Mouse (Mus musculus): ENCODE results near the gene Vcam1.
A peak's percentile ranks its signal among the peaks of the same experiment; 100 is the strongest.

The Vcam1 gene

DNA sequence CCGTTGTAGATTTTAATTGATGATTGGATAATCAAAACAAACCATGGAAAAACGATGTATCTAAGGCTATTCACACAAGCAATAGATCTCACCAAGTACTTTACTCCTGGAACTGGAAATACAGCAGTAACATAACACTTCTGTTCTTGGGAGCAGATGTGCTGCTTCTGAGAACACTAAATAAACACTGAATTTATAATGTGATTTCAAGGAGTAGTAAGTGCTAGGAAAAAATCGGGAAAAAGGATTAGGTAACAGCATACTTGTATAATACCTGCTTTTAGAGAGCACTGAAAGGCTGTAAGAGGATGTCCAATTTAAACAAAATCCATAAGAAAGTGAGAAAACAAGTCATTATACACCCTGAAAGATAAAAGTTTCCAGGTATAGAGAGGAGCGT, 43.5 kb downstream of the Vcam1 start:
- DNase-seq (ENCODE audit: low spot score in 2 of 2) = no peak

DNA sequence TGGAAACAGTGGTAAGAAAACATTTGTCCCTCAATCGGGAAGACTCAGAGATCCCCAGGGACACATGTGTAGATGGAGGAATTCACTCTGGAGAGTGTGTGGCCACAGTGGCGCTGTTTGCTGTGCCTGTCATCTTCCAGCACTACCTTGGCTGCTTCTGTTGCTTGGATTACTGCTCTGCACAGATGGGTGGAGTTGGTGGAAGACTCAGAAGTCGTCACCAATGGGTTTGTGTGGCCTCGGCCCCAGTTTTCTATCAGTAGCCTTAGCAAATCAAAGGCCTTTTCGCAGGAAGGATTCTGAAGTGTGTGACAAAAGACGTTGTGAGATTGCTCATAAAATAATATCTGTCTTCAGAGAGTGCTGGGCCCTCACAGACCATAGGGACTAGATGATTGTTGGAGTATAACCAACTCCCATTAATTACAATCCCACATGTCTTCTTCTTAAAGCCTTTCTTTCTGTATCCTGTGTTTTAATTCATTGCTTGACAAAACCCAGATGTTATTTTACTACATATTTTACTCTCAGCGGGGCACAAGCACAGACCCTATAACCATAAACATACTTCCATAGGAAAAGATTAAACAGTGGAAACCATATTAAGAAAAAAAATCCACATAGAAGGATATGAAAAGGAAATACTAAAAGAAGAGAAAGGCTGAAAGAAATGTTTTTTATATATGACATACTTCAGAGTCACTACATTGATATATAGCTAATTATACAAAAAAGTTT, 48.4 kb downstream of the Vcam1 start:
- peak; percentile 21 to 43 for DNase-seq (ENCODE audit: low spot score in 2 of 2)

DNA sequence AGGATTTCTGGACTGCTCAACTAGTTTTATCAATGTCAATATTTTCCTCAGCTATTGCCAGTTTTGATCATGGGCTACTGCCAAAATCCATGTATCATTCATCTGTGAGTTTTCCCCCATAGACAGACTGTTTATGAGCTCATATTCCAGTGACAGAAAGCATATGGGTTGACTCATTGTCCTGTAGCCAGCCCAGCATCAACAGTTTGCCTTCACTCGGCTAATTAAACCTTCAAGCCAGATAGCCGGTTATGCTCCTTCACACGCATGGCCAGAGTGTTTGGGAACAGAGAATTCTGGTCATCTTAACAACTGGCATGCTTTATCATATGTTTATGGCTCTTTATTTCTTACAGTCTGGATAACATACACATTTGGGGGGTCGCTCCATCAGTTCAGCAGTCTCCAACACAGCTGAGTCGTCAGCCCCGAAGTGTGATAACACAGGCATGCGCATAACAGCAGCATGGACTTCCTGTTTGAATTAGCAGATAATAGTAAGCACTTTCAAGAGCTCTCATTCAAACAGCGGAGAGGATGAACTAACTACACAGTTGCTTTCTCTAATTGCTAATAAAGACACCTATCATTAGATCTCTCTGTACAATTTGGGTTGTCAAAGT, 49.2 kb downstream of the Vcam1 start:
- peak; percentile 47 to 56 for DNase-seq (ENCODE audit: low spot score in 2 of 2)

DNA sequence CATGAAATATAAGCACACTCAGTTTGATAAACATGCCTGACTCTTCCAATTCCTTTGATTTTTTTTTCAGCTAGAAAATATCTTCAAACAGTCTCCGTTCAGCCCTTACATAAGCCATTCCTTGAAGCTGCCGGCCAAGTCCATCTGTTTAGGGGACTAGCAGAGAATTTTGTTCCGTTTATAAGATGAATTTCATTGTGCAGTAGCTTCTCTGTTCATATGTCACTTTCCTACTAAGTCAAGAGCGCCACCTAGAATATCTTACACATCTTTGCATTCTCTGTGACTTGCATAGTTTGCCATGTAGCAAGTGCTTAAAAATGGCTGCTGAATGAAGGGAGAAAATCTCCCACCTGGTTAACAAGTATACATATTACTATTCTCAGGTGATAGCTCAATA, 51.0 kb downstream of the Vcam1 start:
- DNase-seq (ENCODE audit: low spot score in 2 of 2) = no peak

DNA sequence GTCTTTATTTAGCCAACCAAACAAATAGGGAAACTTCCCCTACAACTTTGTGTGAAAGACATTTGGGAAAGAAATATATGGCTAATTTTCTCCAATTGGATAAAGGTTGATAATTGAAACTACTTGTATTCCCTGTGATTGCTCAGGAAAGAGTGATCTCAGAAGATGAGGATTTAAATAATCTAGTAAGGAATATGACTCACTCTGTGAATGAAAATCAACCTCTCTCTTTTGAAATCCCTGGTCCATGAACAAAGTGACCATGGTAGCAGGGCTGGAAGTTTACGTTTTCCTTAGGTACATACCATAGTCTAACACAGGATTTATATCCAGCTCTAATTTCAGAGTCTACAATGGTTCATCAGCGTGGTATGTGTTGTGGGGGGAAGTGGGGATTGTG, 52.7 kb downstream of the Vcam1 start:
- DNase-seq (ENCODE audit: low spot score in 2 of 2) = no peak

DNA sequence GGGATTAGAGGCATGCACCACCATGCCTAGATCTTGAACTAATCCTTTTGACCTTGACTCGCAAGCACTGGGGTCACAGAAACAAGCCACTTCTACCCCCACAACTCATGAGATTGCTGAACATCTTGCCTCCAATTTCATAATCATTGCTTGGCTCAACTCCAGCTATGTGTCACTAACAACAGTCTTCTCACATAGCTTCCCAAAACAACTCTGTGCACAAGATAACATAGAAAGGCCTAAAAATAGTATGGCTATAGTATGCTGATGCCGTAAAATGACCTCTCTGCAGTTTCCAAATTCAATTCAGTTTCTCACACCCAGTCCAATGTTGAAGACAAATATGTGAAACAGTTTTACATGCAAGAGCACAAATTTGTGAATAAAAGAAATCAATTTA, 56.9 kb downstream of the Vcam1 start:
- DNase-seq (ENCODE audit: low spot score in 2 of 2) = no peak

DNA sequence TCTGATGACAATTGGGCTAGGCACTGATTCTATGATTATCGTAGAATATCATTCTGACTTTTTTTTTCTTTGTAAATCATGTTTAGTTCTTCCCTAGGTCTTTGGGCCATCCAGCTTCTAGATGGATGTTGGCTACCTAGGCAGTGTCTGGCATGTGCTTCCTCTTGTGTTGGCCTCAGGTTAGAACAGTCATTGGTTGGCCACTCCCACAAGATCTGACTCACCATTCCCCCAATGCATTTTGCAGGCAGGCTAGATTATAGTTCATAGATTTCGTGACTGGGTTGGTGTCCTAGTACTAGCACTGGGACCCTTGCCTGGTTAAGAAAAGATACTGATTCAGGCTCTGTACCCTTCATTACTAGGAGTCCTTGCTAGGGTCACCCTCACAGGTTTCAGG, 67.3 kb downstream of the Vcam1 start:
- no peak for DNase-seq (ENCODE audit: low spot score in 2 of 2)

DNA sequence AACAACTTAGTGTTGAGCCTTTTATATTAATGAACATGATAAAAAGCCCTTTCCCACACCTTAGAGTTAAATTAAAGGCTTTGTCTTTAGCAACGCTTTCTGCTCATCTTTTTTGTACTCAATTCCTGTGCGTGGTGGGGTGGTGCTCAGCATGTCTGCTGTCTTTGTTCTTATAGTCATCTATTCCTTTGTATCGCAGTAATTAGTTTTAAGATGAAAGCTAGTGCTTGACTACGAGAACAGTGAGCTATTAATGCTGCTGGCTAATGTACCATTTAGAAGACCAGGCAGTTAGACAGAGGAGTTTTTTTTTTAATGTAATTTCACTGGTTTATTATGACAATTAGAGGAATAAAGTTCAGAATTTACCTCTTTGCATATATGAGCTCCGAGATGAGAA, 69.2 kb downstream of the Vcam1 start:
- DNase-seq (ENCODE audit: low spot score in 2 of 2) = no peak

Data from heart, adult 9 months (tissue).